Mouse (Mus musculus): ENCODE measurements around the gene Dgkh.
A peak's percentile ranks its signal among the peaks of the same experiment; 100 is the strongest.

Gene Dgkh

DNA sequence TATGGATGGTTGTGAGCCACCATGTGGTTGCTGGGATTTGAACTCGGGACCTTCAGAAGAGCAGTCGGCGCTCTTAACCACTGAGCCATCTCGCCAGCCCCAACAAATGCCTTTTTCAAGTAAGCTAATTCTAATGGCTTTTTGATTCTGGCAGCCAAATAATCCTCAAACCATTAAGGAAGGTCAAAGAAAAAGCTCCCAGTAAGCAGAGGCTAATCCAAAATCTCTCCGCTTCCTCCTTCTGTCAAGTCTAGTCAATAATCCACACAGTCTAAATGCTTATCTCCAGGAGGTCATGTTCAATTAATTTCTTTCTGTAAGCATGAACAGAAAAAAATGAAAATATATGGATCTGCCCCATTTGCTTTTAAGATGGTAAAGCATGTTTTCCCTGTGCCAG, 197.9 kb downstream of the Dgkh start:
- DNase-seq = no peak

DNA sequence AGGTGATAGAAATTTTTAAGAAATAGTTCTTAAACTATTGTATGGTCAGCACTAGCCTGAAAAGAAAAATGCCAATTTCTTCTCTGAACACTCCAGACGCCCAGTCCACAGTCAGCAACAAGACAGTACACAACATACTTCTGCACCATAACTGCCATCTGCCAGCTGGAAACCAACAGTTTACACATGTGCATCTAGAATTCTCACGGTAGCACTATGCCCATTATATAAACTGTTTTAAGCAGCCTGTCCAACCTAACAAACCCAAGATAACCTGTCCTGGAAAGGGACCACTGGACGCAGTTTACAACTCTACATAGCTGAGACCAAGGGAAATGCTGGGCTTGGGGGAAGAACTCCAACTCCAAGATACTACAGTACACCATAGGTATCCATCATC, 198.9 kb downstream of the Dgkh start:
- no peak for DNase-seq

DNA sequence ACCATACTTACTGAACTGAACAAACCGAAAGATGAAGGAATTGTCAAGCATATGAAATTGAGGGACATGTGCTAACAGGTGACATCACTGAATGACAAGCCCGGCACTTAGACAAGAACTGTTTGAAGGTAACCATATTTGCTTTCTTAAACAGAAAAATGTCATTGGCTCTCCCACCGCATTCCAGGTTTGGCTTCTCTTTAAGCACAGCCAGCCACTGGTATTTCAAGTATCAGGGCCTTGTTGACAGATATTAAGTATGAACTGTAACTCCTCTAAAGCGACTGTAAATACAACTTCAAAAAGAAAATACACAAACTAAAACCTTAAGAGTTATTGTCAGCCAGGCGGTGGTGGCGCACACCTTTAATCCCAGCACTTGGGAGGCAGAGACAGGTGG, 200.2 kb downstream of the Dgkh start:
- peak in 1 of 2 experiments; percentile 23 for DNase-seq

DNA sequence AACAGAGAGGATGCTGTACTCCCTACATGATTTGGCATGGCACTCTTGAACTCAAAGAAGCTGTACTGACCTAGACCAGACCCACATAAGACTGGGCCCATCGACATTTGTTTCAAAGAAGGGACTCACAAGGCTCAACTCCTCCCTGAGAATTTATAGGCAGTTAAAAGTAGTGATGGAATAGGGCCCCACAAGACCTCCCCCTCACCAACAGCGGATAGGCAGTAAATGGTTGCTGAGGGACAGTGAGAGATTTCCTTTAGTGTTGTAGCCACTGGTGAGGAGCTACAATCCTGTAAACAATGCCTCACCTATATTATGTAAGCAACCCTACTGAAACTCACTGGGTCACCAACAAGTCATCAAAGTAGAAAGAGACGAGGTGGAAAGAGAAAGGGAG, 202.3 kb downstream of the Dgkh start:
- DNase-seq = no peak

DNA sequence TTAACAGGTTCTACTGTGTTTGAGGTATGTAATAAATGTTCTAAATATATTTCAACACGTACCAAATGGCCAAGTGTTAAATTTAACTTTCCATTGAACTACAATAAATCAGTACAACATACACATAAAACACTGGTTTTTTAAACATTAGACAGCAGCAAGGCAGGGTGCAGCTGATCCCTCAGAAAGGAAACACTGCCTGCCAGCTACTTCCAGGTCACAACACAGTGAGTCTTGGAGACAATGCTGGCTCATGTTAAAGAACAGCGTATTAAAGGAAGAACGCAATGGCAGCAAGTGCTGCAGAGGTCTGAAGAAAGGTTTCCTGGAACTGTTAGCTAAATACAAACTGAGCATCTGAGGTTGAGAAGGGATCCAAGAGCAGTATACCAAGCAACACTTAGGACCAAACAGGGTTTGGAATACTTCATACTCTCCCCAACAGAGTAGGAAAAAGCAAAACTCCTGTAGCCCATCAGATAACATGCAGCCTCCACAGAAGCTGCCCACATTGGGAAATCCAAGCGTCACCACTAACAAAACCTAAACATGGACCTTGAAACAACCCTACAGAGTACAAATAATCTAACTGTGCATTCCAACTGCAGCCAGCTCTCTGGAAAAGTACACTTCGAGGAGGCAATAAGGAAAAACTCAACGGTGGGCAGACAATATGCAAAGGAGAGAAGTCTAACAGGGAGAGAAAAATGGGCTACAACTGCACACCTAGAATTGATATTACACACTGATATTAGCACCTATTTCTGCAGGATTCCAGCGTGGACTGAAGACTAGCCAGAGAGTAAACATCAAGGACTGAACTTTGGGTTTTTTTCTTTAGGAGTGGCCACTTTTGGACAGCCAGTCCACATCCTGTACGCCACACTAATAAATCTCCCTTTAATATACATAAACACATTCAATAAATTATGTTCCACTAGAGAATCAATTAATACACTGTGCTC, 203.8 kb downstream of the Dgkh start:
- no peak for DNase-seq

DNA sequence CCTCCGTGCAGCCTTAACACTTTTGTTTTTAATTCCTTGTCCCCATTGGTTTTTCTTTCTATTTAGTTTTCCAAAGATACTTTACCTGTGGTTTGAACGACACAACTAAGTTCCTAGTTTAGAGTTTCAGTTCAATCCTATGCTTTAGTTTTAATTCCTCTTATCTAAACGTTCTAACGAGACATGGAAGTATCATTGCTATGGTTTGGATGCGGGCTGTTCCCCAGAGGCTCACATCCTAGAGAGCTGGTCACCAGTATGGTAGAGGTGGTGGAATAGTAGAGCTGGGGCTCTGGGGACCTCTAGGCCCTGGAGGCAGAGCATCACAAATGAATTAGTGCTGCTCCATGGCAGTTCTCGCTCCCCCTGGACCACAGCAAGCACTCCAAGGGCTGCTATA, 205.7 kb downstream of the Dgkh start:
- no peak for DNase-seq

DNA sequence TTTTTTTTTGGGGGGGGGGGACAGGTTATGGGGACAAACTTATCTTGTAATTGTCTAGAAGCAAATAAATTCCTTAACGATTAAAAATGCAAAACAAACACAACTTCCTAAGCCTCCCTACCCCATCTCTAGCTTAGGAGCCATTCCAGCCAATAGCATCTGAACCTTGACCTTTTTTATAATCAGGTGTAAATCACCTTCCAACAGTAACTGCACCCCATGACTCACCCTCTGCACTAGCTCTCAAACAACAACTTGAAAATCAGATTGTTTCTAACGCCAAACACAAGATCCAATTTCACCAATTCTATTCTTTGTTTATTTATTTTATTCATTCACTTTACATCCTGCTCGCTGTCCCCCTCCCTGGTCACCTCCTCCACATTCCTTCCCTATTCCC, 206.1 kb downstream of the Dgkh start:
- DNase-seq = no peak

DNA sequence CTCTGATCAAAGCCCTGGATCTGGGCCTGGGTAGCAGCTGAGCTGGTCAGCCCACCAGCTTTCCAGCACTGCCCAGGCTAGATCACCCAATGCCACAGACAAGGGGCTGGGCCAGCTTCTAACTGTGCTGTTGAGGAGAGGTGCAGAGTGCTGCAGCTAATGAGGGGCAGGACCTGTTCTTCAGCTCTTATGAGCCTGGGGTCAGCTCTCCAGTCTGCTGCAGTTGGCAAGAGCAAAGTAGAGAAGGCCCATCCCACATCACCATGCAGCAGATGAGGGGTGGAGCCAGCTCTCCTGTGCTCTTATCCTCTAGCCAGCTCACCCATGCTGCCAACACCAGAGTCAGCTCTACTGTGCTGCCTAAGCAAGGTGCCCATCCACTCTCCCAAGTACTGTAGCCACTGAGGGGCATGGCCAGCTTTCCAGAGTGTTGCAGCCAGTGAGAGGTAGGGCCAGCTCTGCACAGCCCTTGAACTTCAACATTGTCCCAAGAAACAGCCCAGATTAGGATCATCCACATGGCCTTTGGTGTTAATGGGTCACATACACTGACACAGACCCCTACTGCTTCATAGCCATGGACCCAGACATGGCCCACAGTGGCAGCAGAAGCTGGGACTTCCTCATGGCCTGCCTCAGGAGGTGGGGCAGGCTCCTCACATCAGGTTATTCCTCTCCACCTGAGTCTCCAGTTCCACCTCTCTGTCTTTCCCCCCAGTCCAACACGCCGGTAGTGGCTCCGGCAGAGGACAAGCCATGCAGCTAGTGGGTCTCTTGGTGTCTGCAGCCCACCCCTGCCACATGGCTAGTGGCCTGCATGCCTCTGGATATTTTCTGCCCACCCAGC, 206.7 kb downstream of the Dgkh start:
- DNase-seq = peak in 1 of 2 experiments; percentile 24

DNA sequence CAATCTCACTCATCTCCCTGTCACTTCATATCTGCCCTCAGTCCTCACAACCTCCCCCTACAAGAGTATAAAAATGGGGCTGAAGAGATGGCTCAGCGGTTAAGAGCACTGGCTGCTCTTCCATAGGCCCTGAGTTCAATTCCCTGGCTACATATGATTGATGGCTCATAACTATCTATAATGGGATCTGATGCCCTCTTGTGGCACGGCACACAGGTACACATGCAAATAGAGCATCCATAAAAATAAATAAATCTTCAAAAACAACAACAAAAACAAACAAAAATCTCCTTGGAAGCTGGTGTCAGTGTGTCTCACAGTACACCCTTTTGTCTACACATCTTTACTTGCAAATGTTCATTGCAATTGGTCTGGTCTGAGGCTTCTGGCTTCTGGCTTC, 207.5 kb downstream of the Dgkh start:
- DNase-seq = no peak

DNA sequence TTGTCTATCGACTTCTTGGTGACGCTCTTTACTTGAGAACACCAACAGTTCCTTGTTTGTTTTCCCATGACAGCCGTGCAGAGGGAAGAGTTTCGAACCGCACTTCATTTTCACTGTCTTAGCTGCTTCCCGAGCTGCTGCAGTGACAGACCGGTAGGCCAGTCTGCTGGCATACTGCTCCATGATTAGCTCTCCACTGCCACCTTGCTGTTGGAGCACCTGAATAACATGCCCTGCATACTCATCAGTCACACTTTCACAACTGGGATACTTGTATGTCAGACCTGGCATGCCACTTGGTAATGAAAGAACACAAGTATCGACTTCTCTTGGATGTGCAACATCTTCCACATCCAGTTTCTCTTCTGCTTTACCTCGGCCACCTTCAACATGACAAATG, 221.9 kb downstream of the Dgkh start:
- no peak for DNase-seq

DNA sequence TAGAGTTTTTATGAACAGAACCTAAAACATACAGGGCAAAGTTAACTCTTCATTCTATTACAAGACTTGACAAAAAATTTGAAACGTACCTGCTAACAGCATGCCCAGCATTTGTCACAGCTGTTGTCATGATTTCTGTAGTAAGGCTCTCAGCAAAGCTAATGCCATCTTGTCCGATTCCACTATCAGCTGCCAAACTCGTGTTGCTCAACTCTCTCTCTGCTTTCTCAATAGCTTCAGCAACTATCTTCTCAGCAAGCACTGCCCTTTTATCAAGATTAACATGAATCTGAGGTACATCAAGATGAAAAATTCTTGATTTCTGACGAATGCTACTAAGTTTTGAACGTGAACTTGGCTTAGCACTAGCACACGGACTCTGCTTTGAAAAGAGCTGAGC, 222.8 kb downstream of the Dgkh start:
- DNase-seq = no peak
